Mouse (Mus musculus) v-Abl transformed pro-B cells (cell line): ENCODE data around the gene Zdhhc25.

Experiments used
- in situ Hi-C, 2 experiments: fragments of 400-800 bp; cut with MboI; formaldehyde crosslinking; loops; one replicate each; pipeline ENCODE4 v1.15.1; 2025; ENCODE audit not compliant: unreplicated experiment in 2 of 2

Gene Zdhhc25

GRCm38 (mm10) chr15:88626886-88627488 is 26.9 kb downstream of the Zdhhc25 start:
- in situ Hi-C loops: no loop called here

- in situ Hi-C loops: no loop called here
Measured at GRCm38 (mm10) chr15:88628801-88629356, 28.8 kb downstream of the Zdhhc25 start.

- in situ Hi-C loops: no loop called here
Measured at GRCm38 (mm10) chr15:88635205-88635604, 35.1 kb downstream of the Zdhhc25 start.

GRCm38 (mm10) chr15:88651019-88651418 is 50.9 kb downstream of the Zdhhc25 start:
- in situ Hi-C loops: loop anchor here in 1 of 2 experiments (10.0 kb wide), 1 partner anchor 506 kb away; no protein-coding TSS in a partner anchor
